Mouse (Mus musculus) frontal cortex, postnatal 25 days (tissue): ENCODE data around the gene Rgmb.

ENCODE experiments used
- DNase-seq, 2 experiments: peaks; one replicate each; pipeline ENCODE4 v3.0.0; 2022; ENCODE audit warnings: low spot score in 2 of 2

Rgmb gene

DNA sequence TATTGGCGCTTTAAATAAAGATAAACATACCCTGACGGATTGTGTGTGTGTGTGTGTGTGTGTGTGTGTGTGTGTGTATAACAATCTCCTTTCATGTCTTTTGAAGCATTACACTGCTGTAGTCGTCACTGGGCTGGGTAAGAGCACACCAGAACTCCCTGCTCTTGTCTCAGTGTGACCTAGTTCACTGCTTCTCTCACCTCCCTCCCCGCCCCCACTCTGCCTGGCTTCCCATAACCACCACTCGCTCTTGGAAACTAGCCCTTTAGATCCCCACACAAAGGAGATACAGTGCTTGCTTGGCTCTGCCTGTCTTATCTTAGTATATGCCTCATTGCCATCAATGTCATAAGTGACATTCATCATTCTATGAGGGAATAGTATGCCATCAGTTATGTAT, 54.5 kb downstream of the Rgmb start:
- DNase-seq = no peak

GRCm38 (mm10) chr17:15774565-15775215, 56.1 kb downstream of the Rgmb start:
- DNase-seq = no peak

- DNase-seq = no peak
Observed at GRCm38 (mm10) chr17:15773956-15774355, 56.9 kb downstream of the Rgmb start.

- no peak for DNase-seq
Observed at GRCm38 (mm10) chr17:15769081-15769724, 61.6 kb downstream of the Rgmb start.

- no peak for DNase-seq
Observed at GRCm38 (mm10) chr17:15761191-15761590, 69.6 kb downstream of the Rgmb start.
